Mouse (Mus musculus): ENCODE results near the gene Mapk6.

DNA sequence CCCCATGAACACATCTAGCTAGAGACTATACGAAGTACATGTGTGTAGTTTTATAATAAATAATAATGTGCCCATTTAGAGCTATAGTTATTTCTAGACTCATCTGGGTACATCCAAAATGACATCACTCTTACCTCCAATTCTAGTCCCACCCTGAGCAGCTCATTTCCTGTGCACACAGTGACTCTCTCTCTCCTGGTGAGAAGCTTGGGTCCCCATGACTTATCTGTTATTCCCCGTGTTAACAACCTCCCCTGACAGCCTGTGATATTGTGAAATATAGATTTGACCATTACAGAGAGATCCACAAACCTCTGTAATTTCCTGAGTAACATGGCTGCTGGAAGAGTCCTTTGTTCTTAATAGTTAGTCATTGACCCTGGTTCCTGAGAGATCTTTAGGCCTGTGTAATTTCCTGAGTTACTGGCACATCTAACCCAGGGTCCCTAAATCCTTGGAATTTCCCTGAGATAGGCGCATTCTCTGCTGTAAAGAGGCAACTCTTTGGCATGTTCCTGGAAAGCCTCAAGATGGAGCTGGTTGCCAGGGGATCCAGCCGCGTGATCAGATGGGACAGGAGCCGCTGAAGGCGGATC is 16.1 kb upstream of the Mapk6 start:
- no peak for TF ChIP-seq POLR2A (IDR thresholded peaks at IDR 0.05; ENCODE audit: borderline replicate concordance, extremely low read depth, insufficient read depth, insufficient read length, poor library complexity, severe bottlenecking)
- no peak for TF ChIP-seq CTCF (IDR thresholded peaks at IDR 0.05; ENCODE audit: borderline replicate concordance, extremely low read depth, insufficient read depth, insufficient read length)

Data from brain, embryonic 14.5 days (tissue).